Mouse (Mus musculus) left cerebral cortex, postnatal 14 days (tissue): ENCODE data around the gene Gm12184. TPM values are rescaled to one million over a fixed set of nuclear protein-coding genes. Genes with fewer than 3 reads are reported as not detected.

Experiments used
- DNase-seq, 2 experiments: peaks; one replicate each; pipeline ENCODE4 v3.0.0; 2021 to 2022; ENCODE audit warnings: low spot score in 2 of 2, mixed read lengths in 1 of 2
- intact Hi-C: fragments of 180-260 bp; cut with DNase I; formaldehyde crosslinking; loops from one replicate; pipeline ENCODE4 v1.15.1; 2025
- total RNA-seq, 2 experiments: library from RNA; stranded (reverse); gene quantifications; 2 replicates each; pipeline ENCODE4 v1.2.3; 2021

Gm12184 gene
- total RNA-seq, 2 experiments from 2014 or later: 1.2 to 1.6 TPM

- peak; percentile 89 to 90 for DNase-seq
- intact Hi-C loops: loop anchor here (2.0 to 5.0 kb wide), 2 partner anchors 69 to 312 kb away; no protein-coding TSS in a partner anchor
Measured at GRCm38 (mm10) chr11:48789973-48790823, 36.3 kb downstream of the Gm12184 start.

- DNase-seq: no peak
- intact Hi-C loops: no loop called here
Measured at GRCm38 (mm10) chr11:48789215-48789614, 37.2 kb downstream of the Gm12184 start.

- DNase-seq: peak; percentile 77 to 82
- intact Hi-C loops: no loop called here
Measured at GRCm38 (mm10) chr11:48788311-48789089, 38.0 kb downstream of the Gm12184 start.

- intact Hi-C loops: no loop called here
- peak in 1 of 2 experiments; percentile 40 for DNase-seq
Measured at GRCm38 (mm10) chr11:48787455-48788211, 38.8 kb downstream of the Gm12184 start.

GRCm38 (mm10) chr11:48782243-48782642, 44.2 kb downstream of the Gm12184 start:
- intact Hi-C loops: no loop called here
- no peak for DNase-seq

- DNase-seq: no peak
- intact Hi-C loops: loop anchor here (5.0 to 10.0 kb wide), 3 partner anchors 895 to 1932 kb away; no protein-coding TSS in a partner anchor
Measured at GRCm38 (mm10) chr11:48779450-48779849, 47.0 kb downstream of the Gm12184 start.

GRCm38 (mm10) chr11:48777303-48777702, 49.2 kb downstream of the Gm12184 start:
- no peak for DNase-seq
- intact Hi-C loops: loop anchor here (5.0 to 10.0 kb wide), 3 partner anchors 893 to 1930 kb away; no protein-coding TSS in a partner anchor

- intact Hi-C loops: loop anchor here (5.0 to 10.0 kb wide), 3 partner anchors 892 to 1929 kb away; no protein-coding TSS in a partner anchor
- no peak for DNase-seq
Measured at GRCm38 (mm10) chr11:48776664-48777063, 49.8 kb downstream of the Gm12184 start.

GRCm38 (mm10) chr11:48775483-48775882, 51.0 kb downstream of the Gm12184 start:
- DNase-seq: peak; percentile 76 to 77
- intact Hi-C loops: loop anchor here (5.0 to 10.0 kb wide), 3 partner anchors 891 to 1928 kb away; no protein-coding TSS in a partner anchor

Other genes starting within 250 kb of the Gm12184 start
- gene Rack1, start 26.3 kb downstream of the Gm12184 start, total RNA-seq: 100 to 1,000 TPM; 252 to 259 TPM
- 10 to 100 TPM; 52.0 to 56.4 TPM for gene Trim41, start 9.3 kb downstream of the Gm12184 start, total RNA-seq
- gene Trim7, start 515 bp downstream of the Gm12184 start, total RNA-seq: 1 to 10 TPM; 1.4 to 1.8 TPM
- gene Irgm1, start 45.0 kb upstream of the Gm12184 start, total RNA-seq: 1 to 10 TPM; 3.7 TPM
- gene Gm5431, start 75.6 kb upstream of the Gm12184 start, total RNA-seq: under 1 TPM in 1 of 2 experiments, not detected in 1; 0.29 TPM
- under 1 TPM in 1 of 2 experiments, not detected in 1; 0.70 TPM for gene Psme2b, start 119.5 kb upstream of the Gm12184 start, total RNA-seq
- not detected for gene Olfr56, start 152.2 kb upstream of the Gm12184 start, total RNA-seq
- gene 9930111J21Rik1, start 152.7 kb upstream of the Gm12184 start, total RNA-seq: 1 to 10 TPM in 1 of 2 experiments, under 1 TPM in 1; 0.94 to 1.1 TPM
- under 1 TPM in 1 of 2 experiments, not detected in 1; 0.06 TPM for gene Gm12185, start 165.6 kb upstream of the Gm12184 start, total RNA-seq
- gene Tgtp1, start 167.5 kb upstream of the Gm12184 start, total RNA-seq: not detected
- 1 to 10 TPM; 1.6 TPM for gene 9930111J21Rik2, start 224.6 kb upstream of the Gm12184 start, total RNA-seq
- under 1 TPM in 1 of 2 experiments, not detected in 1; 0.17 TPM for gene Tgtp2, start 237.6 kb upstream of the Gm12184 start, total RNA-seq
- gene Ifi47, start 249.9 kb upstream of the Gm12184 start, total RNA-seq: under 1 TPM; 0.57 to 0.62 TPM